Mouse (Mus musculus): ENCODE measurements around the gene Aunip. TPM values are rescaled to one million over a fixed set of nuclear protein-coding genes. Genes with fewer than 3 reads are reported as not detected.

The Aunip gene
- polyA plus RNA-seq, 1 experiment from 2014 or later: 2.9 TPM

DNA sequence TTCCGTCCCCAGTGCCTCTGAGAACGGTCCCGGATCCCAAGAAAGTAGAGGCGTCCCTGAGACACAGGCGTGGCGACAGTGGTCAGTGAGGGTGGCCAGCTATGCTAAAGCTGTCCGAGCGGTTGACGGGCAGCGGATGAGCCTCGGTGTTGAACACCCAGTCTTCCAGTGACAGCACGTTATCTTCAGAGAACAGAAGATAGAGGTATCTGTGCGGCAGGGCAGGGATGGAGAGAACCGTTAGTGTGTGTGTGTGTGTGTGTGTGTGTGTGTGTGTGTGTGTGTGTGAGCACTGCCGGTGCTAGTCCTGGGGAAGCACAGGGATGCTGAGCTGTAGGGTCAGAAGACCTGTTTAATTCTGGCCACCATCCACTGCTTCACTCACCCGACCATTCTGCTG lies 52.8 kb downstream of the Aunip start:
- Histone ChIP-seq H3K4me2 (ENCODE audit: low read length) (no peak overlapping the region), H3K4me3 (ENCODE audit: low read length) (no peak overlapping the region), H3K36me3 (ENCODE audit: control insufficient read depth, insufficient read depth, low read length) (peaks cover 9% of the 10 kb centered on the region), H3K27me3 (replicated peaks; ENCODE audit: control insufficient read depth, insufficient read depth, low read length) (no peaks in the 10 kb centered on the region), H3K9me3 (ENCODE audit: control insufficient read depth, low read length) (no peaks in the 10 kb centered on the region), H3K9ac (ENCODE audit: low read depth, low read length) (no peak overlapping the region), H3K4me1 (ENCODE audit: control insufficient read depth, insufficient read depth, low read depth, low read length) (peaks cover 5% of the 10 kb centered on the region; the same call in 1 of the 2 replicates), H3K27ac (ENCODE audit: low read depth, low read length) (no peak overlapping the region)
- 88% methylated on average over 16 of the region's 16 CpGs for WGBS
- no peak for ATAC-seq

DNA sequence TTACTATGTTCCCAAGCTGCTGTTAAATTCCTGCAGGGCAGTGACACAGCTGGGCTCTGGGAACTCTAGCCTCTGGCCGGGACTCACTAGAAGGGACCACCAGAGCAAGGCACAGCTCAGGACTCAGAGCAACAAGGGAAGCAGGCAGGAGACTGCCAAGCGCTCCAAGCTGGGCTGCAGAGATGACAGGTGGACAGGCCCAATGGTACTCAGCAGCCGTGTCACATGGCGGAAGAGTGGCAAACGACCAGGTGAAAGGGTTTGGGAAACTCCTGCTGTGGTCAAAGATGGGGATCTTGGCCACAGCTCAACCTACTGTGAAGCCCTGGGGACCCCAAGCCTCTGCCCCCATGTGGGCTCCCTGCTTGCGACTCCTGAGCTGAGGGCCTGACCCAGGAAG lies 53.3 kb downstream of the Aunip start:
- WGBS: 85% methylated on average over 6 of the region's 6 CpGs
- H3K27ac ChIP-seq (ENCODE audit: low read depth, low read length): no peak overlapping the region

DNA sequence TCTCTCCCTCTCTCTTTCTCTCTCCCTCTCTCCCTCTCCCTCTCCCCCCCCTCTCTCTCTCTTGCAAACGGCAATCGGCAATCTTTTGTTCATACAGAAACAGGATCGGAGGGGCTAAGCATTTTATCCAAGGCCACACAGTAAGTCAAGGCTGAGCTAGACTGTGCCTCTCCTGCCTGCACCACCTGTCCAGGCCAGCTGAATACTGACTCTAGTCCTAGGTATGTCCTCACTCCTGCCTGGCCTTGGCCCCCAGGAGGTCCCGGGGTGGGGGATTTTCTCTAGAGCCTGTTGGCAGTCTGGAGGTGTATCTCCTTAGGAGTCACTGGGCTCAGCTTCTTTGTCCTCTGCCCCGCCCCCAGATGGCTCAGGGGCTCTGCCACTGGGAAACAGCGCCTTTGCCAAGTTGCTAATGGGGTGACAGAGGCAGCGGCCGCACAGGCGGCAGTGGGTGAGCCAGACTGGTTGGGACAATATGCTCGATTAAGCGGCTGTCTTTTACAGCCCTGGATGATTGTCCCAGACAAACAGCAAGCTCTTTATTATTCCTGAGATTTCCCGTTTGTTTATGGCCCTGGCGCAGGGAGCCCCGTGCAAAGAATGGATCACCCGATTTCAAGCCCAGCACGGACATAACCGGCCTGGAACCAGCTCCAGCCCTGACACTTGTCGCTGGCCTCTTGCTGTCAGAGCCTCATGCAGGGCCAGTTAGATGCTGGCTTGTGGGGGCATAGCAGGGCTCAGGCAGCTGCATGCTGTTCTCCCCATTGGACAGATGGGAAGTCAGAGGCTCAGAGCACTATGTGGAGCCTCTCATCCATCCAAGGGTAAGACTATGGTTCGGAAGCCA lies 56.8 kb downstream of the Aunip start:
- no peak overlapping the region for H3K4me3 ChIP-seq (ENCODE audit: low read length)
- 20% methylated on average over 19 of the region's 19 CpGs for WGBS

More for the DNA sequence above, 53.3 kb downstream of the Aunip start:
- H3K36me3 ChIP-seq (ENCODE audit: control insufficient read depth, insufficient read depth, low read length): peaks cover 9% of the 10 kb centered on the region
- no peak overlapping the region for H3K4me2 ChIP-seq (ENCODE audit: low read length)
- no peaks in the 10 kb centered on the region for H3K9me3 ChIP-seq (ENCODE audit: control insufficient read depth, low read length)
- H3K27me3 ChIP-seq (replicated peaks; ENCODE audit: control insufficient read depth, insufficient read depth, low read length): no peaks in the 10 kb centered on the region
- H3K4me3 ChIP-seq (ENCODE audit: low read length): no peak overlapping the region
- peaks cover 4% of the 10 kb centered on the region; the same call in 1 of the 2 replicates for H3K4me1 ChIP-seq (ENCODE audit: control insufficient read depth, insufficient read depth, low read depth, low read length)
- H3K9ac ChIP-seq (ENCODE audit: low read depth, low read length): no peak overlapping the region
- ATAC-seq: no peak

DNA sequence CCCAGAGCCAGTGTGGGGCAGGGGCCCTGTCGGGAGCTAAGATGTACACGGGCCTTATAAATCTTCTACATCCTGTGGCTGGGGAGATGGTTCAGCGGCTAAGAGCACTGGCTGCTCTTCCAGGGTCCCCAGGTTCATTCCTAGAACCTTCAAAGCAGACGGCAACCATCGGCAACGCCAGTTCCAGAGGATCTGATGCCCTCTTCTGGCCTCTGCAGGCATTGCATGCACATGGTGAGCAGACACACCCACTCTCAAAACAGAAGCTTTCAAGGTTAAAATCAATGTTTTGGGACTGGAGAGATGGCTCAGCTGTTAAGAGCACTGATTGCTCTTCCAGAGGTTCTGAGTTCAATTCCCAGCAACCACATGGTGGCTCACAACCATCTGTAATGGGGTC lies 58.4 kb downstream of the Aunip start:
- Histone ChIP-seq H3K36me3 (ENCODE audit: control insufficient read depth, insufficient read depth, low read length) (peaks cover 5% of the 10 kb centered on the region), H3K9me3 (ENCODE audit: control insufficient read depth, low read length) (no peaks in the 10 kb centered on the region), H3K27me3 (replicated peaks; ENCODE audit: control insufficient read depth, insufficient read depth, low read length) (no peaks in the 10 kb centered on the region), H3K9ac (ENCODE audit: low read depth, low read length) (no peak overlapping the region), H3K4me3 (ENCODE audit: low read length) (no peak overlapping the region), H3K27ac (ENCODE audit: low read depth, low read length) (no peak overlapping the region), H3K4me1 (ENCODE audit: control insufficient read depth, insufficient read depth, low read depth, low read length) (peaks cover 10% of the 10 kb centered on the region; the same call in 1 of the 2 replicates), H3K4me2 (ENCODE audit: low read length) (no peak overlapping the region)
- WGBS: 73% methylated on average over 6 of the region's 6 CpGs
- no peak for ATAC-seq

More for the DNA sequence above, 56.8 kb downstream of the Aunip start:
- Histone ChIP-seq H3K9ac (ENCODE audit: low read depth, low read length) (peak overlapping the region; percentile 27), H3K27me3 (replicated peaks; ENCODE audit: control insufficient read depth, insufficient read depth, low read length) (no peaks in the 10 kb centered on the region), H3K4me1 (ENCODE audit: control insufficient read depth, insufficient read depth, low read depth, low read length) (peaks cover 10% of the 10 kb centered on the region; the same call in 1 of the 2 replicates), H3K27ac (ENCODE audit: low read depth, low read length) (peak overlapping the region; percentile 61), H3K9me3 (ENCODE audit: control insufficient read depth, low read length) (no peaks in the 10 kb centered on the region), H3K36me3 (ENCODE audit: control insufficient read depth, insufficient read depth, low read length) (peaks cover 9% of the 10 kb centered on the region), H3K4me2 (ENCODE audit: low read length) (no peak overlapping the region)
- peak; percentile 87 for ATAC-seq

DNA sequence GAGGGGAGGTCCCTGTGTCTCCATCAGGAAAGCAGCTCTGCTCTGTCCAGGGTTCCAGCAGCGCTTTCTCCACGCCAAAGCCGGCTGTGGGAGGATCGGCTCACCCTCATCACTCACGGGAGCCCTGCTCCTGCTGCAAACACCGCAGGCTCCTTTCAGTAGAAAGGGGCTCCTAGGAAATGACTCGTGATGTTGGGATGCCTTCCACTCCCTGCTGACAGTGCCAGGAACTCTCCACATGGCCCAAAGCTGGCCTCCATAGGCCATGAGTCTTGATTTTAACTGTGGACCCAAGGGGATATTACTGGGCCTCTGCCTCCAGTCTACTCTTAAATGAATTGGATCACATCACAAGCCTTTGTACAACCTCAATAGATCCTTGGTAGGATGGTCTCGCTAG lies 59.0 kb downstream of the Aunip start:
- H3K4me2 ChIP-seq (ENCODE audit: low read length): no peak overlapping the region
- no peak for ATAC-seq
- H3K36me3 ChIP-seq (ENCODE audit: control insufficient read depth, insufficient read depth, low read length): 0 out of 2 replicates have a peak, but pooled peaks cover 3% of the 10 kb centered on the region
- H3K27me3 ChIP-seq (replicated peaks; ENCODE audit: control insufficient read depth, insufficient read depth, low read length): no peaks in the 10 kb centered on the region
- 69% methylated on average over 8 of the region's 8 CpGs for WGBS
- H3K9ac ChIP-seq (ENCODE audit: low read depth, low read length): no peak overlapping the region
- no peak overlapping the region for H3K4me3 ChIP-seq (ENCODE audit: low read length)
- no peaks in the 10 kb centered on the region for H3K9me3 ChIP-seq (ENCODE audit: control insufficient read depth, low read length)
- peaks cover 10% of the 10 kb centered on the region; the same call in 1 of the 2 replicates for H3K4me1 ChIP-seq (ENCODE audit: control insufficient read depth, insufficient read depth, low read depth, low read length)
- H3K27ac ChIP-seq (ENCODE audit: low read depth, low read length): no peak overlapping the region; the same call in 1 of the 2 replicates

DNA sequence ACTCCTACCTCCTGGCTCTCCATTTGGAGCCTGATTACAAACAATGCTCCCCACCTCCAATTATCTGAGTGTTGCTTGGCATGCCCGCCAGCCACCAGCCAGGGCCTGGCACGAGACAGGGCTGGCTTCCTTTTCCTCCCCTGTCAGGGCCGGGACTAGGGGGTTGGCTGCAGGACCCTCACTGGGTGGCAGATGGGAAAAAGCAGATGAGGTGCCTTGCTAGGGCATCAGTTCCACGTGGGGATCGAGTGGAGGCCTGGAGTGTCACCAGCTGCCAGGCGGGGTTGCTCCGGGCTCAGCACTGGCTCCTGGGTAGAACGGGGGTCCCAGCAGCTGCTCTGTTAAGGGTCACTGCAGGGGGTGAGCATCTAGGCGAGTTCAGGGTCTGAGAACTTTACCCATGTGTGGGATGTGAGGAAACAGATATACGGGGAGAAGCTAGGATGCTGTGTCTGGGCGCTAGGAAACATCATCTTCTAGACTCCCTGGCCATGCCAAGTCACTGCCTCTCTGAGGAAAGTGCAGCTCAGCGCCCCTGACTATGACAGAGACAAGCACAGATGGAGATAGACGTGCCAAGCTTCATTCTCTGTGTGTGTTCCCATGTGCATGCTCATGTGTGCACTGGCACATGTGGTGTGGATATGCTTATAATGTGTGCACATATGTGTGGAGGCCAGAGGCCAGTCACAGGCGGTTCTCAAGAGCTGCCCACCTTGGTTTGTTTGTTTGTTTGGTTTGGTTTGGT lies 60.1 kb downstream of the Aunip start:
- Histone ChIP-seq H3K4me1 (ENCODE audit: control insufficient read depth, insufficient read depth, low read depth, low read length) (peaks cover 12% of the 10 kb centered on the region; the same call in 1 of the 2 replicates), H3K27me3 (replicated peaks; ENCODE audit: control insufficient read depth, insufficient read depth, low read length) (no peaks in the 10 kb centered on the region), H3K9ac (ENCODE audit: low read depth, low read length) (no peak overlapping the region), H3K9me3 (ENCODE audit: control insufficient read depth, low read length) (no peaks in the 10 kb centered on the region), H3K4me2 (ENCODE audit: low read length) (no peak overlapping the region), H3K4me3 (ENCODE audit: low read length) (no peak overlapping the region), H3K36me3 (ENCODE audit: control insufficient read depth, insufficient read depth, low read length) (peaks cover 2% of the 10 kb centered on the region; the same call in 1 of the 2 replicates), H3K27ac (ENCODE audit: low read depth, low read length) (peak overlapping the region; percentile 31; the same call in 1 of the 2 replicates)
- WGBS: 43% methylated on average over 14 of the region's 14 CpGs
- peak; percentile 34 for ATAC-seq

DNA sequence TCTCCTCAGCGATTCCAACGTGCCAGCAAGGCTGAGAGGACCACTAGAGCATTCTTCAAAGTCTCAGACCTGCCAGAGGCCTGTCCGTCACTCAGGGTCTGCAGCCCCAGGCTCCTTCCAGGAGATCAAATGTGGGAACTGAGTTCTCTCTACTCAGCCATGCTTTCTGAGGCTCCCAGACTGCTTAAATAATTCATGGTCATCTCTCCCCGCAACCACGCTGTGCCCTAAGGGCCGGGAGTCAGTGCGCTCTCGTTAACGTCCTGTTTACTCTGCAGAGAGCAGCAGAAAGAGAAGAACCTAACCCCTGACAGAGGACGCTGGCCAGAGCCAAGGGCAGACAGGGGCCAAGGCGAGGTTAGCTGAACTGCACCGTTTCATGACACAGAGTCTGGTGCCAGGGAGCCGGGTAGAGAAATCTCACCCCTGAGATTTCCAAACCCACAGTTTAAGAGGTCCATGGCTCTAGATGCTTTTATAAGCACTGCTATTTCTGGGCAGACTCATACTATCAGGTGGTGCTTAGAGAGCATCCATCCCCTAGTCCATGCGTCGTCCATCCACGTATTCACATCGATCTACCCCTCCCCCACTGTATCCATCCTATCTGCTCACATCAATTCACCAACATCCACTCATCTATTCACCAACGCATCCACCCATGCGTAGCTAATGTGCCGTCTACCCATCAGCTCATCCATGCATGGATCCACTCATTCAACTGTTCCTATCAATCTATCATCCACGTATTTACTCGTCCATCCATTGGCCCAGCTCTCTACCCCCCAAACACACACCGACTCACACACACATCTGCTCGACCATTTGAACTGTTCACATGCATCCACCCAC lies 61.9 kb downstream of the Aunip start:
- ATAC-seq: no peak
- Histone ChIP-seq H3K4me3 (ENCODE audit: low read length) (no peak overlapping the region), H3K36me3 (ENCODE audit: control insufficient read depth, insufficient read depth, low read length) (peaks cover 2% of the 10 kb centered on the region; the same call in 1 of the 2 replicates), H3K9ac (ENCODE audit: low read depth, low read length) (no peak overlapping the region), H3K27ac (ENCODE audit: low read depth, low read length) (no peak overlapping the region), H3K9me3 (ENCODE audit: control insufficient read depth, low read length) (no peaks in the 10 kb centered on the region), H3K27me3 (replicated peaks; ENCODE audit: control insufficient read depth, insufficient read depth, low read length) (no peaks in the 10 kb centered on the region), H3K4me2 (ENCODE audit: low read length) (no peak overlapping the region), H3K4me1 (ENCODE audit: control insufficient read depth, insufficient read depth, low read depth, low read length) (peaks cover 12% of the 10 kb centered on the region; the same call in 1 of the 2 replicates)
- 74% methylated on average over 24 of the region's 24 CpGs for WGBS
